Mouse (Mus musculus): Measurements from ENCODE around the gene Gm10300.

GRCm38 (mm10) chr4:132108221-132108620 lies 33.7 kb downstream of the Gm10300 start:
- no peak for TF ChIP-seq POLR2A (IDR thresholded peaks at IDR 0.05; ENCODE audit: insufficient read length, low read depth)
- TF ChIP-seq POLR2AphosphoS2 (IDR thresholded peaks at IDR 0.05; ENCODE audit: insufficient read length, low read depth), result no peak
- no peak for TF ChIP-seq E2F4 (IDR thresholded peaks at IDR 0.05; ENCODE audit: insufficient read depth)
- no peak for TF ChIP-seq TCF3 (IDR thresholded peaks at IDR 0.05; ENCODE audit: insufficient read length, low read depth)
- no peak for TF ChIP-seq USF1 (IDR thresholded peaks at IDR 0.05; ENCODE audit: low read depth)

Data from myocyte (in vitro differentiated cells).